ENCODE assay signal across 8 mouse cellular contexts in genomic region chrX:137037470-137037999, GRCm38 (mm10). TPM values are rescaled to one million over a fixed set of nuclear protein-coding genes. Genes with fewer than 3 reads are reported as not detected.
A peak's percentile ranks its signal among the peaks of the same experiment; 100 is the strongest.
DNase-seq lines count a peak whose midpoint lies in the region; ATAC-seq and TF ChIP-seq lines count a peak whose summit lies in the region.

No protein-coding gene starts in this region.

- no peak overlapping the region for H3K27ac ChIP-seq in heart, embryonic 13.5 days (replicated peaks)
- H3K27ac ChIP-seq in forebrain, embryonic 12.5 days = peak overlapping the region; percentile 81; the same call in 1 of the 2 replicates
- no peak overlapping the region for H3K27ac ChIP-seq in liver, embryonic 15.5 days (replicated peaks)

- H3K36me3 ChIP-seq in heart, embryonic 13.5 days = no peaks in the 10 kb centered on the region
- H3K36me3 ChIP-seq in E14TG2a.4 (ENCODE audit: insufficient read depth, low read length) = 0 out of 2 replicates have a peak, but pooled peaks cover 3% of the 10 kb centered on the region
- no peaks in the 10 kb centered on the region for H3K36me3 ChIP-seq in forebrain, embryonic 12.5 days (replicated peaks)
- no peaks in the 10 kb centered on the region for H3K36me3 ChIP-seq in liver, embryonic 15.5 days (replicated peaks)

- H3K9me3 ChIP-seq in heart, embryonic 13.5 days = no peaks in the 10 kb centered on the region
- H3K9me3 ChIP-seq in E14TG2a.4 (ENCODE audit: low read length) = no peaks in the 10 kb centered on the region
- H3K9me3 ChIP-seq in forebrain, embryonic 12.5 days = no peaks in the 10 kb centered on the region
- H3K9me3 ChIP-seq in liver, embryonic 15.5 days (replicated peaks) = no peaks in the 10 kb centered on the region

- 10% methylated on average over 12 of the region's 12 CpGs for WGBS in heart, embryonic 13.5 days
- WGBS in forebrain, embryonic 12.5 days = 25% methylated on average over 11 of the region's 12 CpGs
- WGBS in liver, embryonic 15.5 days (ENCODE audit: insufficient replicate concordance) = 15% methylated on average over 12 of the region's 12 CpGs

- no peak for TF ChIP-seq CTCF in E14TG2a.4 (conservative IDR thresholded peaks at IDR 0.05; ENCODE audit: low read length)

- H3K4me3 ChIP-seq in heart, embryonic 13.5 days = peak overlapping the region; percentile 62
- H3K4me3 ChIP-seq in E14TG2a.4 (replicated peaks; ENCODE audit: low read length) = peak overlapping the region; percentile 76
- peak overlapping the region; percentile 50 for H3K4me3 ChIP-seq in forebrain, embryonic 12.5 days (replicated peaks)
- peak overlapping the region; percentile 70 for H3K4me3 ChIP-seq in liver, embryonic 15.5 days (replicated peaks)

- H3K27me3 ChIP-seq in heart, embryonic 13.5 days (replicated peaks) = no peaks in the 10 kb centered on the region
- H3K27me3 ChIP-seq in E14TG2a.4 (ENCODE audit: insufficient read depth, low read length) = no peaks in the 10 kb centered on the region
- no peaks in the 10 kb centered on the region for H3K27me3 ChIP-seq in forebrain, embryonic 12.5 days
- no peaks in the 10 kb centered on the region for H3K27me3 ChIP-seq in liver, embryonic 15.5 days

- H3K4me1 ChIP-seq in heart, embryonic 13.5 days = peaks cover 7% of the 10 kb centered on the region; the same call in 1 of the 2 replicates
- peaks cover 46% of the 10 kb centered on the region for H3K4me1 ChIP-seq in E14TG2a.4 (replicated peaks; ENCODE audit: low read depth, low read length)
- H3K4me1 ChIP-seq in forebrain, embryonic 12.5 days = peaks cover 6% of the 10 kb centered on the region
- H3K4me1 ChIP-seq in liver, embryonic 15.5 days (replicated peaks) = peaks cover 10% of the 10 kb centered on the region

- intact Hi-C loops in heart, postnatal 10 days (cut with DNase I) = no loop called here

- H3K4me2 ChIP-seq in heart, embryonic 13.5 days = peak overlapping the region; percentile 73
- H3K4me2 ChIP-seq in forebrain, embryonic 12.5 days = peak overlapping the region; percentile 57
- peak overlapping the region; percentile 67 for H3K4me2 ChIP-seq in liver, embryonic 15.5 days

- ATAC-seq in heart, embryonic 13.5 days (ENCODE audit: extremely low read depth, insufficient number of reproducible peaks, low FRiP score, low TSS enrichment) = no peak
- no peak for ATAC-seq in forebrain, embryonic 12.5 days (ENCODE audit: low FRiP score)
- peak; percentile 33 for ATAC-seq in liver, embryonic 15.5 days (ENCODE audit: insufficient read depth)

- peak overlapping the region; percentile 83 for H3K9ac ChIP-seq in heart, embryonic 13.5 days
- peak overlapping the region; percentile 51 for H3K9ac ChIP-seq in forebrain, embryonic 12.5 days
- peak overlapping the region; percentile 53 for H3K9ac ChIP-seq in liver, embryonic 15.5 days

- no peak for DNase-seq in heart, postnatal 10 days
- DNase-seq in right cerebral cortex, postnatal 25 days = no peak
- no peak for DNase-seq in adrenal gland, postnatal 36 days
- DNase-seq in frontal cortex, postnatal 36 days (ENCODE audit: low spot score in 2 of 2) = no peak

RNA-seq across cellular contexts. Expression of gene Slc25a53, which starts 0.6 kb away (rescaled TPM):
- 5.6 and 6.4 TPM in 2 replicates for polyA plus RNA-seq in heart, embryonic 13.5 days (2015; fragmentation: Nextera tagmentation; extraction: Ambion mirVana)
- 1 to 10 TPM; 4.7 to 6.2 TPM for total RNA-seq in heart, postnatal 10 days (2021)
- 13.7 and 14.1 TPM in 2 replicates for polyA plus RNA-seq in forebrain, embryonic 12.5 days (2016; fragmentation: Nextera tagmentation; extraction: Ambion mirVana)
- 1.7 and 2.7 TPM in 2 replicates for polyA plus RNA-seq in liver, embryonic 15.5 days (2015; fragmentation: Nextera tagmentation; extraction: Ambion mirVana)
- 1 to 10 TPM; 3.7 to 8.4 TPM for total RNA-seq in adrenal gland, postnatal 36 days (2021)

RNA-seq across cellular contexts. Expression of gene Fam199x, which starts 11.9 kb away (rescaled TPM):
- polyA plus RNA-seq in heart, embryonic 13.5 days (2015; fragmentation: Nextera tagmentation; extraction: Ambion mirVana) = 3.7 and 4.2 TPM in 2 replicates
- total RNA-seq in heart, postnatal 10 days (2021) = 1 to 10 TPM; 5.3 to 5.7 TPM
- polyA plus RNA-seq in forebrain, embryonic 12.5 days (2016; fragmentation: Nextera tagmentation; extraction: Ambion mirVana) = 14.2 and 15.3 TPM in 2 replicates
- polyA plus RNA-seq in liver, embryonic 15.5 days (2015; fragmentation: Nextera tagmentation; extraction: Ambion mirVana) = 0.78 and 0.90 TPM in 2 replicates
- 1 to 10 TPM; 5.7 to 7.5 TPM for total RNA-seq in adrenal gland, postnatal 36 days (2021)

RNA-seq across cellular contexts. Expression of gene Zcchc18, which starts 44.6 kb away (rescaled TPM):
- polyA plus RNA-seq in heart, embryonic 13.5 days (2015; fragmentation: Nextera tagmentation; extraction: Ambion mirVana) = 3.2 and 4.1 TPM in 2 replicates
- total RNA-seq in heart, postnatal 10 days (2021) = not detected
- polyA plus RNA-seq in forebrain, embryonic 12.5 days (2016; fragmentation: Nextera tagmentation; extraction: Ambion mirVana) = 137 and 146 TPM in 2 replicates
- 0.16 and 0.33 TPM in 2 replicates for polyA plus RNA-seq in liver, embryonic 15.5 days (2015; fragmentation: Nextera tagmentation; extraction: Ambion mirVana)
- total RNA-seq in adrenal gland, postnatal 36 days (2021) = 10 to 100 TPM in 1 of 2 experiments, 1 to 10 TPM in 1; 8.9 to 10.0 TPM

Comparison
In these comparisons a context has a peak if more than half of its experiments do, and no peak if none do; other contexts are left out.
1. RNA of gene Zcchc18, which starts 44.6 kb away (polyA plus RNA-seq): 137 to 146 TPM in forebrain, embryonic 12.5 days; 3.2 to 4.1 TPM in heart, embryonic 13.5 days and 0.16 to 0.33 TPM in liver, embryonic 15.5 days; every median in the first group is over 10 times any median in the second.
2. Peak in every context shown above with its lines, with median percentiles within 50 percentile points of each other: H3K4me2 ChIP-seq, H3K4me3 ChIP-seq and H3K9ac ChIP-seq.